Mouse (Mus musculus): ENCODE results near the gene Sec14l5. TPM values are rescaled to one million over a fixed set of nuclear protein-coding genes. Genes with fewer than 3 reads are reported as not detected.

Sec14l5 gene
- total and polyA plus RNA-seq, 3 experiments = 0.03 TPM; not detected in 2

GRCm38 (mm10) chr16:5216686-5217085 lies 69.8 kb downstream of the Sec14l5 start:
- Histone ChIP-seq H3K9ac (ENCODE audit: control insufficient read depth, low read depth, low read length, poor library complexity, severe bottlenecking) (no peak overlapping the region), H3K27me3 (ENCODE audit: control insufficient read depth in 1 of 2, insufficient read depth in 2 of 2, low read length in 2 of 2) (peaks cover 4% of the 10 kb centered on the region in 2 experiments; a peak in 2 of 4 replicates), H3K36me3 (ENCODE audit: control insufficient read depth in 1 of 2, insufficient read depth in 2 of 2, low read length in 2 of 2) (no peaks in the 10 kb centered on the region), H3K4me1 (ENCODE audit: control insufficient read depth in 1 of 2, insufficient read depth in 2 of 2, low read length in 2 of 2) (no peaks in the 10 kb centered on the region), H3K9me3 (replicated peaks; ENCODE audit: insufficient read depth, low read length) (no peaks in the 10 kb centered on the region), H3K27ac (ENCODE audit: control insufficient read depth, low read depth, low read length) (no peak overlapping the region), H3K79me2 (ENCODE audit: control insufficient read depth, insufficient read depth, low read length, poor library complexity) (no peaks in the 10 kb centered on the region), H3K4me3 (ENCODE audit: control insufficient read depth in 1 of 2, insufficient read depth in 1 of 2, low read depth in 2 of 2, low read length in 2 of 2) (no peak overlapping the region)
- TF ChIP-seq ZNF384 (IDR thresholded peaks at IDR 0.05; ENCODE audit: low read depth, low read length) = no peak
- no peak for TF ChIP-seq NELFE (IDR thresholded peaks at IDR 0.05; ENCODE audit: low read depth, low read length)
- TF ChIP-seq MYC (IDR thresholded peaks at IDR 0.05; ENCODE audit: low read depth, low read length) = no peak
- no peak for TF ChIP-seq USF2 (IDR thresholded peaks at IDR 0.05; ENCODE audit: borderline replicate concordance in 1 of 2, insufficient read depth in 1 of 2, low read depth in 1 of 2, low read length in 2 of 2)
- no peak for TF ChIP-seq RCOR1 (IDR thresholded peaks at IDR 0.05; ENCODE audit: low read depth, low read length)
- no peak for TF ChIP-seq CHD2 (IDR thresholded peaks at IDR 0.05; ENCODE audit: low read length)
- TF ChIP-seq E2F4 (IDR thresholded peaks at IDR 0.05; ENCODE audit: borderline replicate concordance, low read depth, low read length) = no peak
- no peak for TF ChIP-seq MYB (IDR thresholded peaks at IDR 0.05; ENCODE audit: low read depth, low read length)
- no peak for TF ChIP-seq TBP (IDR thresholded peaks at IDR 0.05; ENCODE audit: low read depth, low read length)
- no peak for TF ChIP-seq ZMIZ1 (IDR thresholded peaks at IDR 0.05; ENCODE audit: low read depth, low read length)
- DNase-seq (ENCODE audit: low read depth, low spot score) = no peak

GRCm38 (mm10) chr16:5217341-5218133 lies 70.6 kb downstream of the Sec14l5 start:
- H3K79me2 ChIP-seq (ENCODE audit: control insufficient read depth, insufficient read depth, low read length, poor library complexity) = no peaks in the 10 kb centered on the region
- no peak overlapping the region for H3K9ac ChIP-seq (ENCODE audit: control insufficient read depth, low read depth, low read length, poor library complexity, severe bottlenecking)
- no peak overlapping the region for H3K27ac ChIP-seq (ENCODE audit: control insufficient read depth, low read depth, low read length)
- no peaks in the 10 kb centered on the region for H3K36me3 ChIP-seq (ENCODE audit: control insufficient read depth in 1 of 2, insufficient read depth in 2 of 2, low read length in 2 of 2)
- H3K27me3 ChIP-seq (ENCODE audit: control insufficient read depth in 1 of 2, insufficient read depth in 2 of 2, low read length in 2 of 2) = peaks cover 4% of the 10 kb centered on the region in 2 experiments; a peak in 2 of 4 replicates
- no peak overlapping the region for H3K4me3 ChIP-seq (ENCODE audit: control insufficient read depth in 1 of 2, insufficient read depth in 1 of 2, low read depth in 2 of 2, low read length in 2 of 2)
- no peaks in the 10 kb centered on the region for H3K4me1 ChIP-seq (ENCODE audit: control insufficient read depth in 1 of 2, insufficient read depth in 2 of 2, low read length in 2 of 2)
- no peak for DNase-seq (ENCODE audit: low read depth, low spot score)
- no peak for TF ChIP-seq RCOR1 (IDR thresholded peaks at IDR 0.05; ENCODE audit: low read depth, low read length)
- no peak for TF ChIP-seq USF2 (IDR thresholded peaks at IDR 0.05; ENCODE audit: borderline replicate concordance in 1 of 2, insufficient read depth in 1 of 2, low read depth in 1 of 2, low read length in 2 of 2)
- no peak for TF ChIP-seq KAT2A (conservative IDR thresholded peaks at IDR 0.05; ENCODE audit: low read depth, low read length)
- no peak for TF ChIP-seq HCFC1 (IDR thresholded peaks at IDR 0.05; ENCODE audit: low read depth, low read length)
- TF ChIP-seq SMC3 (IDR thresholded peaks at IDR 0.05; ENCODE audit: low read depth, low read length) = no peak
- TF ChIP-seq MXI1 (IDR thresholded peaks at IDR 0.05; ENCODE audit: low read depth, low read length) = no peak
- no peak for TF ChIP-seq CHD2 (IDR thresholded peaks at IDR 0.05; ENCODE audit: low read length)
- TF ChIP-seq BHLHE40 (IDR thresholded peaks at IDR 0.05; ENCODE audit: borderline replicate concordance, low read depth, low read length) = no peak
- no peak for TF ChIP-seq TAL1 (IDR thresholded peaks at IDR 0.05; ENCODE audit: low read length)
- TF ChIP-seq NRF1 (IDR thresholded peaks at IDR 0.05; ENCODE audit: insufficient read depth, low read depth, low read length, poor library complexity, severe bottlenecking) = no peak
- no peak for TF ChIP-seq ZMIZ1 (IDR thresholded peaks at IDR 0.05; ENCODE audit: low read depth, low read length)
- TF ChIP-seq ZNF384 (IDR thresholded peaks at IDR 0.05; ENCODE audit: low read depth, low read length) = no peak
- no peak for TF ChIP-seq CTCF (IDR thresholded peaks at IDR 0.05 in 2 of 3, conservative IDR thresholded peaks at IDR 0.05 in 1 of 3; ENCODE audit: control insufficient read depth in 1 of 3, insufficient read depth in 1 of 3, low read depth in 2 of 3, low read length in 3 of 3, poor library complexity in 1 of 3, severe bottlenecking in 1 of 3)
- TF ChIP-seq ETS1 (IDR thresholded peaks at IDR 0.05; ENCODE audit: low read depth, low read length) = no peak
- no peak for TF ChIP-seq POLR2A (IDR thresholded peaks at IDR 0.05; ENCODE audit: control insufficient read depth in 1 of 2, insufficient read depth in 1 of 2, low read depth in 1 of 2, low read length in 2 of 2, poor library complexity in 1 of 2)
- no peak for TF ChIP-seq ELF1 (IDR thresholded peaks at IDR 0.05; ENCODE audit: low read depth, low read length)
- TF ChIP-seq MAX (IDR thresholded peaks at IDR 0.05; ENCODE audit: low read length) = no peak
- TF ChIP-seq MYB (IDR thresholded peaks at IDR 0.05; ENCODE audit: low read depth, low read length) = no peak
- no peak for TF ChIP-seq MAFK (IDR thresholded peaks at IDR 0.05; ENCODE audit: borderline replicate concordance, low read depth, low read length)
- no peaks in the 10 kb centered on the region for H3K9me3 ChIP-seq (replicated peaks; ENCODE audit: insufficient read depth, low read length)
